Mouse (Mus musculus): ENCODE data around the gene Adcy7. TPM values are rescaled to one million over a fixed set of nuclear protein-coding genes. Genes with fewer than 3 reads are reported as not detected.
A peak's percentile ranks its signal among the peaks of the same experiment; 100 is the strongest.

The Adcy7 gene
- total RNA-seq, 4 experiments from 2014 or later = 3.1 to 5.0 (median 4.2) TPM

- no peak for DNase-seq (ENCODE audit: low spot score)
These were observed 58.6 kb downstream of the Adcy7 start for GRCm38 (mm10) chr8:88330816-88331215.

DNA sequence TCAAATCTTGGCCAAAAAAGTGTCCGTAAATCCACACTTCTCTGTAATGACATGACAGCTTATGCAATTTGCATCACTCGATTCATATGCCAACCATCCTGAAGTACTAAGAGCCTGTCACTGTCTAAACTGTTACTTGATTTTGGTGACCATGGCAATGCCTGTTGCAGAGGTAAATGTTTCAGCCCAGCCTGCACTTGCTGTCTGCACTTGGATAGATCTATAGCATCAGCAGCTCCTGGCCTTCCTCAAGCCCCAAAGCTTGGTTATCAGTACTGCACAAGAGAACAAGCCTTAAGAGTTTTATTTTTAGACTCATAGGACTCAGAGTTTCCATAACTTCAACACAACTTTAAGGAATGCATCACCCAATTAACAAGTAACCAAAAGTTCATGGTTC, 62.2 kb downstream of the Adcy7 start:
- DNase-seq (ENCODE audit: low spot score) = no peak

GRCm38 (mm10) chr8:88334975-88335374, 62.8 kb downstream of the Adcy7 start:
- no peak for DNase-seq (ENCODE audit: low spot score)

DNA sequence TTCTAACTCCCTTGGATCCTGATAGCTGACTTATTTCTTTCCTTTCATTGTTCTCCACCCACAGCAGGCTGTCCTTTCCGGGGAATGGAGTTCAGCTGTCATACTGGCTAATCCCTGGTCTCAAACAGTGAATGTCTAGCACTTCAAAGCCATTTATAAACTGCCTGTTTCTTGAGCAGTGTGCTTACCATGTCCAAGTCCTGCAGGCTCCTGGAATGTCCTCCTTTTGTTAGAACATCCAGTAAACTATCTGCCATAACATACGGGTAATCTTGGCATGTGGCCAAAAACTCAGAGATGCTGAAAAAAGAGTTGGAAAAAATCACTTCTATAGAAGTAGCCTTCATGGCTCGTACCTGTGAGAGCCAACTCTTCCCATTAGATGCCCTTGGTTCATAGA, 67.0 kb downstream of the Adcy7 start:
- DNase-seq (ENCODE audit: low spot score) = no peak

- DNase-seq (ENCODE audit: low spot score) = no peak
These were observed 67.9 kb downstream of the Adcy7 start for GRCm38 (mm10) chr8:88339887-88340695.

- DNase-seq (ENCODE audit: low spot score) = no peak
These were observed 69.8 kb downstream of the Adcy7 start for GRCm38 (mm10) chr8:88342026-88342425.

DNA sequence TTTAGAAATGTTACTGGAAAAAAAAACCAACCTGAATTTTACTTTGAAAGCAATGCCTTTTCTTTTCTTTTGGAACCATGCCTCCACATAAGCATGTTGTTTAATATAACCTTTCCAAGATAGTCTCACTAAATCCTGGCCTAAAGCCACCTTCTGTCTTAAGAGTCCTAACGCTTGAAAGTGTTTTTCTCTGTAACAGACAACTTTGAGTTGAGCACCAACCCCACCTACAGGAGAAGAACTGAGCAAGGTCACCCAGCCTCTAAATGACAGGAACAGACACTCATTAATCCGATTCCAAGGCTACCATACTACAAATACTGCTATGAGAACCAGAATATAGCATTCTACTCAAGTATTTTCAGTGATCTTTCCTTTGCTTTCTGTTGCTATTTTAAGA, 76.8 kb downstream of the Adcy7 start:
- no peak for DNase-seq (ENCODE audit: low spot score)

DNA sequence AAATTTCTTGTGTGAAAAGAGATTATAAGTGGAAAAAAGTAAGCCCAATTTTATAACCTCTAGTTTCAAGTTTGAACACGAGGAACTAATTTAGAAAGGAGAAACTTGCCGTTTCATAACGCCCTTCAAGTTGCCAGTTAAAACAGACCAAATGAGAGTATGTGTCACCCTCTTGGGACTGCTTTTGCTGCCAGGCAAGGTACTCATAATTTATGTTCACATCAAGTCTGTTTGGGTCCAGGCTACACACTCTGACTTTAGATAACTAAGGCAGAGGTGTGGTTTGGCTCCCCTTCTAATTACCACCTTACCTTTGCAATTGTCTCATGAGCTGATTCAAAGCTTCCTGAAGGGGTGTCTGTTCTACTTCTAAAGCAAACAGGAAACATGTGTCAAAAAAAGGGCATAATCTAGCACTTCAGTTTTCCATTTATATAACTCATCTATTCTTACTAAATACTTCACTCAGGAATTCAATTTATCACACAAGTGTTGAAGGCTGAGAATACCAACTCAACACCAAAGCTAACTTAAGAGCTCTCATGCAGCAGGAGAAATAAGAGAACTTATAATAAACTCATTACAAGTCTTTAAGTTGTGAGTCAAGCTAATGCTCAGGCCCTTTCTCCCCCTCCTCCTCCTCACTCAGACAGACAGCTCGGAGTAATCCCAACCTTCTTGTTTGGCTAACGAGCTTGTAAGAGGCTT, 85.2 kb downstream of the Adcy7 start:
- DNase-seq (ENCODE audit: low spot score) = no peak

GRCm38 (mm10) chr8:88357946-88358345, 85.7 kb downstream of the Adcy7 start:
- no peak for DNase-seq (ENCODE audit: low spot score)

DNA sequence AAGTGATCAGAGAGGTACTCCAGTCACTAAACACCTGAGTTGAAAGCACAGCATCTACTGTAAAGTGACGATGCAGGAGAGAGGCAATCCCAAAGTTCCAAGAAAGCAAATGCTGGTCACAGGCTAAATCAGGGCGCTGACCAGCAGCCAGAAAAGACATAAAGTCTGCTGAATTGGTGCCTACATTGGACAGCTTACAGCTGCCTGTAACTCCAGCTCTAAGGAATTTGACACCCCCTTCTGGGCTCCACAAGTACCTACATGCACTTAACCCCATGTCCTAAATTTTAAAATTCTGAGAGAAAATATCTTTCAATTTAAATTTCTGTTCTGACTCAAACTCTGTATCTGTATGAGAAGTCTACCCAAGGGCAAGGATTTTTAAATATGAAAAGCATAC, 87.8 kb downstream of the Adcy7 start:
- no peak for DNase-seq (ENCODE audit: low spot score)

DNA sequence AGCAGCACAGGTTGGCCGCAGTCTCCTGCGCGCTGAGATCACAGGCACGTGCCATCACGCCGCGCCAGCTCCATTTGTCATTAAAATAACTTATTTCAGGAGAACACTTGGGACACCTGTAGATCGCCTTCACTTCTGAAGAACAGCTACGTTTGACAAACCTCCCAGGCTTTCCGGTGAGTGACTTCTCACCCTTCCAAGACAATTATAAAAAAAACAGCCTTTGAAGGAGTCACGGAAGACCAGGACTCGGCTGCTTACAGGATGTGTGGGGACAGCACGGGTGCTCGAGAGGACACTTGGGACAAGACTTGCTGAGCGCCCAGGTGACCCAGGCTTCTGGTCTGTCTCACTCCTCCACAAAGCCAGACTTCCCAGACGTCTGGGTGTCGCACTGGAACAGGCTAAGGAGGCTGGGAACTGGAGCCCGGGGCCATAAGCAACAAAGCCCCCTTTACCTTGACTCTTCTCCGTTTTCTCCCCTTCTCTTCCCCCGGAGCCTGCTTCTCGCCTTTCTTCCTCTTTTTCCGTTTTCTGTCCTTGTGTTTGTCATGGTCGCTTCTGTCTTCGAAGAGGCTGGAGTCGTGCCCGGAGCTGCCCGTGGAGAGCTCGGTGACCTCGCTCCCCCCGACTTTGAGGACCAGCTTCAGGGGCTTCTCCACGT, 89.0 kb downstream of the Adcy7 start:
- DNase-seq (ENCODE audit: low spot score) = no peak

- DNase-seq (ENCODE audit: low spot score) = peak; percentile 79
These were observed 89.7 kb downstream of the Adcy7 start, which contains the start of gene Brd7 for GRCm38 (mm10) chr8:88361708-88362428. Gene Brd7 (minus strand): TSS chr8:88362194.

GRCm38 (mm10) chr8:88362446-88363150, 90.4 kb downstream of the Adcy7 start:
- peak; percentile 35 for DNase-seq (ENCODE audit: low spot score)

- DNase-seq (ENCODE audit: low spot score) = no peak
These were observed 97.0 kb downstream of the Adcy7 start for GRCm38 (mm10) chr8:88369221-88369620.

GRCm38 (mm10) chr8:88369805-88370204, 97.6 kb downstream of the Adcy7 start:
- DNase-seq (ENCODE audit: low spot score) = no peak

DNA sequence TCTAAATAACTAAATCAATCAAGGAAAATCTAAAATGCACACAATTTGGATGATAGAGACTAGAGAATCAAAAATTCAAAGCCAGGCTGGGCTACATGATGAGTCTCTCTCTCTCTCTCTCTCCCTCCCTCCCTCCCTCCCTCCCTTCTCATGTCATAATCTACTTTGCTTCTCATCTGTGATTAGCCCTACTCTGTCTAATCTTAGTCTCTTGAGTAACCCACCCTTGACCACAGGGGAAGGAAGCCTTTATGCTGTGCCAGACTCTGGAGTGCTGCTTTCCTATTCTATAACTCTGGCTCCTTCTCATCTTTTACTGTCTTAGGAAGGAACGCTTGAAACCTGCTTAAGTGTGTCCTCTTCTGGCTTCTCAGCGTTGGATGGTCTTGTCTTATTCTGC, 99.3 kb downstream of the Adcy7 start:
- no peak for DNase-seq (ENCODE audit: low spot score)

DNA sequence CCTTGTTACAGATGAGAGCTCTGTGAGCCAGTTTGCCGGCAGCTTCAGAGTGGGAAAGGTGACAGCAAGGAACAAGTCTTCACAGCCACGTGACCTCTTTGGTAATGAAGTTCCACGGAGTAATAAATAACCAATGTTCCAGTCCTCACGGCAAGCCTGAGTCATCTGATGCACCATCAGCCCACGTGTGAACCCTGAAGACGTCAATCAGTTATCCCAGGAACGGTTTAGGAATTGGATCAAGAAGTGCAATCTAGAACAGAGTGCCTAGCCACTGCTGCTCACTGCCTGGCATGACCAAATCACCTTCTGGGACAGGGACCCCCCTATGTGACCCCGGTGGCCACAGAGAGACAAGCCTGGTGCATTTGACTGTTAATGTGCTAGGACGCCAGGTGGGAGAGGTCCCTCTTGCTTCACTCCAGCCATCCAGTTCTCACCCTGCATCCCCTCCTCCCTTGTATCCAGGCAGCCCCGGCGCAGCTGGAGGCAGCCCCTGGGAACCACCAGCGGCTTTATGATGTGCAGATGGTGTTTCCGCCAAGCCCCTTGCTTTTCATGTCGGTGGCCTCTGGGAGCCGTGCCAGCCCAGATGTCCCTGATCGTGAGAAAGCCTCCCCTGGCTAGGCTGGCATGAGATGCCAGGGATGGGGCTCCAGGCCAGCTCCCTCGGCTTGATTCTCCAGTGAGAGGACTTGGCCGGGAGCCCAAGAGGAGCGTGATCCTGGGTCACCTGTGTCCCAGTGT, 104.8 kb downstream of the Adcy7 start:
- no peak for DNase-seq (ENCODE audit: low spot score)

Measured in heart, adult 8-10 months (tissue).